Mouse (Mus musculus) kidney, embryonic 16.5 days (tissue): ENCODE data around the gene Prss41. TPM values are rescaled to one million over a fixed set of nuclear protein-coding genes. Genes with fewer than 3 reads are reported as not detected.

ENCODE experiments used
- ATAC-seq: fragments of 200-750 bp; cut with Nextera tagmentation; 2 replicates; pipeline ENCODE4 v1.8.0; 2017; ENCODE audit warnings: moderate TSS enrichment; ENCODE audit not compliant: low FRiP score, low TSS enrichment
- H3K27ac ChIP-seq: fragments of 300-500 bp; sonication (generic); 2 replicates; pipeline ENCODE4 v1.5.1; 2014; ENCODE audit warnings: low read length
- H3K27me3 ChIP-seq: fragments of 300-500 bp; sonication (generic); 2 replicates; pipeline ENCODE4 v1.6.1; 2014; ENCODE audit warnings: low read length, control low read depth, mixed read lengths; ENCODE audit not compliant: insufficient read depth
- H3K36me3 ChIP-seq: fragments of 300-500 bp; sonication (generic); 2 replicates; pipeline ENCODE4 v1.6.1; 2014; ENCODE audit warnings: low read length, control low read depth, mixed read lengths; ENCODE audit not compliant: insufficient read depth
- H3K4me1 ChIP-seq: fragments of 300-500 bp; sonication (generic); 2 replicates; pipeline ENCODE4 v1.6.1; 2014; ENCODE audit warnings: low read length, control low read depth, mixed read lengths; ENCODE audit not compliant: insufficient read depth
- H3K4me2 ChIP-seq: fragments of 300-500 bp; sonication (generic); replicated peaks from 2 replicates; pipeline ENCODE4 v1.6.1; 2014; ENCODE audit warnings: low read depth, low read length
- H3K4me3 ChIP-seq: fragments of 300-500 bp; sonication (generic); 2 replicates; pipeline ENCODE4 v1.5.1; 2014; ENCODE audit warnings: mild to moderate bottlenecking, low read length
- H3K9ac ChIP-seq: fragments of 300-500 bp; sonication (generic); replicated peaks from 2 replicates; pipeline ENCODE4 v1.6.1; 2014; ENCODE audit warnings: low read length
- H3K9me3 ChIP-seq: fragments of 300-500 bp; sonication (generic); 2 replicates; pipeline ENCODE4 v1.6.1; 2016; ENCODE audit warnings: low read length, control low read depth
- WGBS: fragments of 180-500 bp; shearing (Covaris S2); extraction: QIAGEN DNeasy Blood & Tissue Kit; methylation state at CpG from one replicate; pipeline ENCODE4 v1.1.7; 2014; 5-methylcytosine and 5-hydroxymethylcytosine counted together
- polyA plus RNA-seq: library from polyadenylated mRNA; unstranded; fragments of >200 nt; fragmentation: Nextera tagmentation; extraction: Ambion mirVana; gene quantifications from 2 replicates; pipeline ENCODE4 v1.2.1, GENCODE M21; 2015

The Prss41 gene
- polyA plus RNA-seq, 1 experiment from 2014 or later = 3.5 TPM

GRCm38 (mm10) chr17:23829064-23829619 lies 14.8 kb downstream of the Prss41 start, which contains the start of gene Elob:
Elob (minus strand) TSS chr17:23829136.
- no peaks in the 10 kb centered on the region for H3K9me3 ChIP-seq
- under 1% methylated on average over 38 of the region's 42 CpGs for WGBS
- H3K9ac ChIP-seq = peak within 1 kb of the TSS; percentile 87
- ATAC-seq = peak; percentile 93
- H3K27ac ChIP-seq = peak within 1 kb of the TSS; percentile 97
- H3K4me1 ChIP-seq = peaks cover 11% of the 10 kb centered on the region
- peak within 1 kb of the TSS; percentile 90 for H3K4me3 ChIP-seq
- H3K4me2 ChIP-seq = peak within 1 kb of the TSS; percentile 86
- H3K36me3 ChIP-seq = peaks cover 31% of the 10 kb centered on the region
- H3K27me3 ChIP-seq = 0 out of 2 replicates have a peak, but pooled peaks cover 4% of the 10 kb centered on the region

GRCm38 (mm10) chr17:23828271-23829001 lies 15.5 kb downstream of the Prss41 start:
- Histone ChIP-seq H3K4me3 (peak overlapping the region; percentile 90), H3K4me2 (peak overlapping the region; percentile 86), H3K36me3 (peaks cover 38% of the 10 kb centered on the region), H3K9ac (peak overlapping the region; percentile 87), H3K27ac (peak overlapping the region; percentile 74), H3K4me1 (peaks cover 11% of the 10 kb centered on the region), H3K9me3 (no peaks in the 10 kb centered on the region), H3K27me3 (0 out of 2 replicates have a peak, but pooled peaks cover 4% of the 10 kb centered on the region)
- under 1% methylated on average over 45 of the region's 47 CpGs for WGBS
- peak; percentile 83 for ATAC-seq

- WGBS = 85% methylated on average over 4 of the region's 4 CpGs
- no peak for ATAC-seq
- Histone ChIP-seq H3K36me3 (peaks cover 65% of the 10 kb centered on the region), H3K4me3 (no peak overlapping the region), H3K4me2 (no peak overlapping the region), H3K9me3 (no peaks in the 10 kb centered on the region), H3K27me3 (no peaks in the 10 kb centered on the region), H3K27ac (no peak overlapping the region), H3K9ac (no peak overlapping the region), H3K4me1 (peaks cover 11% of the 10 kb centered on the region)
These were observed 18.4 kb downstream of the Prss41 start for GRCm38 (mm10) chr17:23825591-23825990.

- Histone ChIP-seq H3K4me3 (no peak overlapping the region), H3K27me3 (no peaks in the 10 kb centered on the region), H3K36me3 (peaks cover 85% of the 10 kb centered on the region), H3K27ac (no peak overlapping the region), H3K4me2 (no peak overlapping the region), H3K9ac (no peak overlapping the region), H3K9me3 (peaks cover 16% of the 10 kb centered on the region), H3K4me1 (peaks cover 11% of the 10 kb centered on the region)
- ATAC-seq = no peak
- WGBS = 93% methylated on average over 12 of the region's 12 CpGs
These were observed 20.4 kb downstream of the Prss41 start for GRCm38 (mm10) chr17:23823614-23824013.

- WGBS = 76% methylated on average over 16 of the region's 16 CpGs
- Histone ChIP-seq H3K36me3 (peaks cover 91% of the 10 kb centered on the region), H3K4me2 (no peak overlapping the region), H3K27ac (no peak overlapping the region), H3K9ac (no peak overlapping the region), H3K9me3 (peaks cover 22% of the 10 kb centered on the region), H3K27me3 (no peaks in the 10 kb centered on the region), H3K4me1 (peaks cover 10% of the 10 kb centered on the region), H3K4me3 (no peak overlapping the region)
- no peak for ATAC-seq
These were observed 21.0 kb downstream of the Prss41 start for GRCm38 (mm10) chr17:23823018-23823417.

GRCm38 (mm10) chr17:23822094-23822493 lies 21.9 kb downstream of the Prss41 start:
- peaks cover 31% of the 10 kb centered on the region for H3K9me3 ChIP-seq
- H3K27me3 ChIP-seq = no peaks in the 10 kb centered on the region
- H3K4me2 ChIP-seq = no peak overlapping the region
- H3K4me3 ChIP-seq = no peak overlapping the region
- no peak for ATAC-seq
- no peak overlapping the region for H3K9ac ChIP-seq
- H3K27ac ChIP-seq = no peak overlapping the region
- peaks cover under 1% of the 10 kb centered on the region; the same call in 1 of the 2 replicates for H3K4me1 ChIP-seq
- WGBS = 81% methylated on average over 6 of the region's 6 CpGs
- H3K36me3 ChIP-seq = peaks cover 96% of the 10 kb centered on the region

- no peak overlapping the region for H3K27ac ChIP-seq
- peaks cover 99% of the 10 kb centered on the region for H3K36me3 ChIP-seq
- no peak overlapping the region for H3K4me2 ChIP-seq
- WGBS = 96% methylated on average over 5 of the region's 5 CpGs
- peaks cover 45% of the 10 kb centered on the region for H3K9me3 ChIP-seq
- H3K4me1 ChIP-seq = no peaks in the 10 kb centered on the region
- H3K27me3 ChIP-seq = no peaks in the 10 kb centered on the region
- H3K9ac ChIP-seq = no peak overlapping the region
- no peak for ATAC-seq
- no peak overlapping the region for H3K4me3 ChIP-seq
These were observed 23.2 kb downstream of the Prss41 start for GRCm38 (mm10) chr17:23820731-23821130.

- H3K27ac ChIP-seq = no peak overlapping the region
- H3K9me3 ChIP-seq = peaks cover 53% of the 10 kb centered on the region
- peaks cover 97% of the 10 kb centered on the region for H3K36me3 ChIP-seq
- H3K4me1 ChIP-seq = no peaks in the 10 kb centered on the region
- ATAC-seq = no peak
- 98% methylated on average over 25 of the region's 25 CpGs for WGBS
- no peak overlapping the region for H3K4me3 ChIP-seq
- H3K4me2 ChIP-seq = no peak overlapping the region
- no peaks in the 10 kb centered on the region for H3K27me3 ChIP-seq
- H3K9ac ChIP-seq = no peak overlapping the region
These were observed 24.7 kb downstream of the Prss41 start for GRCm38 (mm10) chr17:23819235-23819634.

- H3K27ac ChIP-seq = no peak overlapping the region
- no peak overlapping the region for H3K9ac ChIP-seq
- H3K36me3 ChIP-seq = peaks cover 96% of the 10 kb centered on the region
- no peak overlapping the region for H3K4me3 ChIP-seq
- no peak for ATAC-seq
- no peaks in the 10 kb centered on the region for H3K4me1 ChIP-seq
- WGBS = over 99% methylated on average over 8 of the region's 8 CpGs
- peaks cover 53% of the 10 kb centered on the region for H3K9me3 ChIP-seq
- no peak overlapping the region for H3K4me2 ChIP-seq
- no peaks in the 10 kb centered on the region for H3K27me3 ChIP-seq
These were observed 25.4 kb downstream of the Prss41 start for GRCm38 (mm10) chr17:23818579-23818978.

- H3K36me3 ChIP-seq = peaks cover 87% of the 10 kb centered on the region
- H3K9me3 ChIP-seq = peaks cover 53% of the 10 kb centered on the region
- no peaks in the 10 kb centered on the region for H3K27me3 ChIP-seq
- WGBS = 98% methylated on average over 16 of the region's 16 CpGs
- H3K4me1 ChIP-seq = no peaks in the 10 kb centered on the region
- no peak overlapping the region for H3K4me3 ChIP-seq
- no peak overlapping the region for H3K27ac ChIP-seq
- no peak overlapping the region for H3K4me2 ChIP-seq
- no peak for ATAC-seq
- H3K9ac ChIP-seq = no peak overlapping the region
These were observed 28.3 kb downstream of the Prss41 start for GRCm38 (mm10) chr17:23815641-23816040.
